Mouse (Mus musculus) myocyte (in vitro differentiated cells): ENCODE measurements around the gene Ptpro. TPM values are rescaled to one million over a fixed set of nuclear protein-coding genes. Genes with fewer than 3 reads are reported as not detected.

Experiments
- H3K27me3 ChIP-seq: one replicate; pipeline ENCODE4 v1.6.1; 2011; ENCODE audit not compliant: control insufficient read depth, insufficient read depth, insufficient read length
- H3K36me3 ChIP-seq: one replicate; pipeline ENCODE4 v1.6.1; 2011; ENCODE audit not compliant: control insufficient read depth, insufficient read depth
- H3K4me2 ChIP-seq: one replicate; pipeline ENCODE4 v1.6.1; 2011; ENCODE audit warnings: low read depth, control low read depth
- H3K4me3 ChIP-seq: one replicate; pipeline ENCODE4 v1.5.1; 2011; ENCODE audit warnings: mild to moderate bottlenecking, control low read depth, moderate library complexity
- H3K79me2 ChIP-seq: one replicate; pipeline ENCODE4 v1.6.1; 2011; ENCODE audit not compliant: control insufficient read depth, insufficient read depth
- H3ac ChIP-seq: one replicate; pipeline ENCODE4 v1.6.1; 2011; ENCODE audit not compliant: control insufficient read depth, insufficient read length
- CEBPB ChIP-seq: IDR thresholded peaks from 2 replicates; pipeline ENCODE4 v1.6.1; 2011; ENCODE audit warnings: mild to moderate bottlenecking, moderate library complexity; ENCODE audit not compliant: poor library complexity, insufficient read depth, severe bottlenecking
- E2F4 ChIP-seq: IDR thresholded peaks from one replicate; pipeline ENCODE4 v1.6.1; 2011; ENCODE audit warnings: mild to moderate bottlenecking, control low read depth, moderate library complexity; ENCODE audit not compliant: insufficient read depth
- MAX ChIP-seq: IDR thresholded peaks from one replicate; pipeline ENCODE4 v1.6.1; 2011; ENCODE audit warnings: low read depth, mild to moderate bottlenecking, control low read depth
- MYOD1 ChIP-seq, 3 experiments: IDR thresholded peaks; one replicate each; pipeline ENCODE4 v1.6.1; 2011; ENCODE audit warnings: control low read depth in 2 of 3, low read depth in 2 of 3, mild to moderate bottlenecking in 2 of 3, moderate library complexity in 1 of 3; ENCODE audit not compliant: insufficient read length in 2 of 3, control insufficient read depth in 1 of 3
- MYOG ChIP-seq, 3 experiments: IDR thresholded peaks; one replicate each; pipeline ENCODE4 v1.6.1; 2011; ENCODE audit warnings: control low read depth in 2 of 3, low read depth in 2 of 3, mild to moderate bottlenecking in 2 of 3; ENCODE audit not compliant: insufficient read length in 2 of 3, control insufficient read depth in 1 of 3, insufficient read depth in 1 of 3
- POLR2A ChIP-seq: IDR thresholded peaks from one replicate; pipeline ENCODE4 v1.6.1; 2011; ENCODE audit warnings: low read depth, mild to moderate bottlenecking, control low read depth, moderate library complexity; ENCODE audit not compliant: insufficient read length
- POLR2AphosphoS2 ChIP-seq: IDR thresholded peaks from one replicate; pipeline ENCODE4 v1.6.1; 2011; ENCODE audit warnings: low read depth, control low read depth; ENCODE audit not compliant: insufficient read length
- REST ChIP-seq: IDR thresholded peaks from one replicate; pipeline ENCODE4 v1.6.1; 2011; ENCODE audit warnings: mild to moderate bottlenecking, control low read depth, moderate library complexity; ENCODE audit not compliant: insufficient read depth, insufficient read length
- SRF ChIP-seq: IDR thresholded peaks from one replicate; pipeline ENCODE4 v1.6.1; 2011; ENCODE audit warnings: low read depth; ENCODE audit not compliant: control insufficient read depth, insufficient read length
- TCF12 ChIP-seq: IDR thresholded peaks from one replicate; pipeline ENCODE4 v1.6.1; 2011; ENCODE audit warnings: mild to moderate bottlenecking, control low read depth; ENCODE audit not compliant: poor library complexity, insufficient read depth, severe bottlenecking
- TCF3 ChIP-seq: IDR thresholded peaks from one replicate; pipeline ENCODE4 v1.6.1; 2011; ENCODE audit warnings: low read depth, control low read depth; ENCODE audit not compliant: insufficient read length
- USF1 ChIP-seq: IDR thresholded peaks from one replicate; pipeline ENCODE4 v1.6.1; 2011; ENCODE audit warnings: low read depth, mild to moderate bottlenecking, control low read depth, moderate library complexity
- polyA plus RNA-seq: library from polyadenylated mRNA; unstranded; fragments of >200 nt; fragmentation: generic; extraction: Trizol; gene quantifications from one replicate; pipeline ENCODE4 v1.2.1, GENCODE M21; 2012; ENCODE audit warnings: missing spikeins

Gene Ptpro
- polyA plus RNA-seq, 1 experiment, result not detected

DNA sequence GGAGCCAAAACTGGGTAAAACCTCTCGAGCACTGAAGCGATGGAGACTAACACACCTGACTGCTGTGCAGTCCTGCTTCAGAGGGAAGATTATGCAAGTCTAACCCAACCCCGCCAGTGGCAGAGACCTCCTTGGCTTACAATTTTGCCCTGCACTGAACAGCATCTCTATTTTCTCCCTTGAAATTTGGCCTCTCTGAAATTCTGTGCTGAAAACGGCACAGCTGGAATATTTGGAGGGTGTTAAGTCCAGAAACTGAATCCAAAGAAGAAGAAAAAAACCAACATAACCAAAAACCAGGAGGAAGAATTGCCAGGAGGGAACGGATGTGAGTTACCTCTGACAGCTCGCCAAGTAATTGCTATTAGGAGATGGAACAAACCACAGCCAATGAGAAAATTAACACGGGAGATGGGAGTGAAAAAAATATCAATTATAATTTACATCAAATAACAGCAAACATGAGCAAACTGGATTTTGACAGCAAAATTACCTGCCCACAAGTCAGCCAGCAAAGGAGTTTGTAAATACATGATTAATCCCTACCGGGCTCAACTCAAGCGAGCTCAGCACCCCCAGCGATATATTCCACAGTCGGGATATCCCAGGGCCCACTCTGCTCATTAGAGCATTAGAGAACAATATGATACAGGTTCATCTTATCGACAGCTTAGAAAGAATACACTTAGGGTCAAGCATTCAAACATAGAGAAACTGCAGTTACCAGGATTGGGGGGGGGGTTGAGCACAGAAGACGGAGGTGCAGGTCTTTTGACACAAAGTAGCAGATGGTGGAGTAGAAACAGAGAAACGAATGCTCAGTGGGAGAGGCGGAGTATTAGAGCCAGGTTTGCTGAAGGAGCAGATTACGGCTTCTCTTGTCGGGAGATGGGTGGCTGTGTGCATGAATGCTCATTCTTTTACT is 241.4 kb downstream of the Ptpro start:
- H3K36me3 ChIP-seq, result peaks cover 8% of the 10 kb centered on the region

DNA sequence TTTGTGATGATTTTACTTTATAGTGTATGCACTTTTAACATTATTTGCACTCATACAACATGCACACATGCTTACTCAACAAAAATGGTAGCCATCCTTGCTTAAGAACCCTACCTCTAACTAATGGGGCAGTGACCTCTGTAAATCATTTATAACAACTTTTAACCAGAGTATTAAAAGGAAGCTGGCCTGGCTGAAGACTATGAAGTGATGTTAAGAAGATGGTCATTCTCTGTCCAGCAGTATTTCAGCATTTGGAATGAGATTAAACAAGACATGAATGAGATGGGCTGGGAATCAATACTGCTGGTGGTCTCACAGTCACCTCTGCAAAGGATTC is 242.0 kb downstream of the Ptpro start:
- H3ac ChIP-seq, result no peak overlapping the region
- H3K36me3 ChIP-seq, result peaks cover 8% of the 10 kb centered on the region
- no peaks in the 10 kb centered on the region for H3K27me3 ChIP-seq
- no peak overlapping the region for H3K4me3 ChIP-seq
- TF ChIP-seq MAX (no peak), MYOG (IDR thresholded peaks at IDR 0.05; ENCODE audit: control insufficient read depth in 1 of 3, insufficient read depth in 1 of 3, insufficient read length in 2 of 3, low read depth in 2 of 3) (no peak), POLR2AphosphoS2 (no peak), TCF3 (no peak), REST (no peak), CEBPB (no peak), SRF (no peak), POLR2A (no peak), E2F4 (no peak), MYOD1 (IDR thresholded peaks at IDR 0.05; ENCODE audit: control insufficient read depth in 1 of 3, insufficient read length in 2 of 3, low read depth in 2 of 3) (no peak), USF1 (no peak), TCF12 (no peak)
- H3K4me2 ChIP-seq, result no peak overlapping the region
- H3K79me2 ChIP-seq, result no peaks in the 10 kb centered on the region

More for the DNA sequence above, 241.4 kb downstream of the Ptpro start:
- no peak overlapping the region for H3ac ChIP-seq
- no peak overlapping the region for H3K4me3 ChIP-seq
- TF ChIP-seq TCF12, result no peak
- no peak for TF ChIP-seq MYOD1 (IDR thresholded peaks at IDR 0.05; ENCODE audit: control insufficient read depth in 1 of 3, insufficient read length in 2 of 3, low read depth in 2 of 3)
- TF ChIP-seq MAX, result no peak
- no peak for TF ChIP-seq REST
- TF ChIP-seq CEBPB, result no peak
- TF ChIP-seq USF1, result no peak
- TF ChIP-seq E2F4, result no peak
- TF ChIP-seq TCF3, result no peak
- no peak for TF ChIP-seq SRF
- TF ChIP-seq MYOG (IDR thresholded peaks at IDR 0.05; ENCODE audit: control insufficient read depth in 1 of 3, insufficient read depth in 1 of 3, insufficient read length in 2 of 3, low read depth in 2 of 3), result no peak
- TF ChIP-seq POLR2A, result no peak
- TF ChIP-seq POLR2AphosphoS2, result no peak
- H3K4me2 ChIP-seq, result no peak overlapping the region
- H3K79me2 ChIP-seq, result no peaks in the 10 kb centered on the region
- no peaks in the 10 kb centered on the region for H3K27me3 ChIP-seq

DNA sequence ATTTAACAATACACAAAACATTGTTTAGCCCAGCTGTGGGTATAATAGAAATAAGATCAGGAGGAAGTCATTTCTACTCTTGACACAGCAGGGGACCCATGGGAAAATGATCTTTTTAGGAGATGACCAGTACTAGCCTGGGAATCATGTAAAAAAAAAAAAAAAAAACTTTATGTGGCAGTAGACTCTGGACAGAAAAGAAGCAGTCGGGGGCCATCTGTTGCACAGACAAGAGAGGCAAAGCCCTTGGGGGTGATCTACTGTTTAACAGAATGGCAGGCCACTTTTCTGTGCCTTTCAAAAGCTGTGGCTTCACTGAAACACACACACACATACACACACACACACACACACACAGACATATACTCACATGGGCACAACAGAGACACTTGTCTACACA is 242.7 kb downstream of the Ptpro start:
- no peak overlapping the region for H3K4me2 ChIP-seq
- no peaks in the 10 kb centered on the region for H3K79me2 ChIP-seq
- no peaks in the 10 kb centered on the region for H3K27me3 ChIP-seq
- H3K36me3 ChIP-seq, result peaks cover 11% of the 10 kb centered on the region
- no peak for TF ChIP-seq E2F4
- TF ChIP-seq MYOG (IDR thresholded peaks at IDR 0.05; ENCODE audit: control insufficient read depth in 1 of 3, insufficient read depth in 1 of 3, insufficient read length in 2 of 3, low read depth in 2 of 3), result no peak
- no peak for TF ChIP-seq USF1
- TF ChIP-seq POLR2A, result no peak
- TF ChIP-seq TCF12, result no peak
- TF ChIP-seq REST, result no peak
- TF ChIP-seq POLR2AphosphoS2, result no peak
- no peak for TF ChIP-seq CEBPB
- TF ChIP-seq MYOD1 (IDR thresholded peaks at IDR 0.05; ENCODE audit: control insufficient read depth in 1 of 3, insufficient read length in 2 of 3, low read depth in 2 of 3), result no peak
- no peak for TF ChIP-seq SRF
- TF ChIP-seq TCF3, result no peak
- no peak for TF ChIP-seq MAX
- H3ac ChIP-seq, result no peak overlapping the region
- H3K4me3 ChIP-seq, result no peak overlapping the region

DNA sequence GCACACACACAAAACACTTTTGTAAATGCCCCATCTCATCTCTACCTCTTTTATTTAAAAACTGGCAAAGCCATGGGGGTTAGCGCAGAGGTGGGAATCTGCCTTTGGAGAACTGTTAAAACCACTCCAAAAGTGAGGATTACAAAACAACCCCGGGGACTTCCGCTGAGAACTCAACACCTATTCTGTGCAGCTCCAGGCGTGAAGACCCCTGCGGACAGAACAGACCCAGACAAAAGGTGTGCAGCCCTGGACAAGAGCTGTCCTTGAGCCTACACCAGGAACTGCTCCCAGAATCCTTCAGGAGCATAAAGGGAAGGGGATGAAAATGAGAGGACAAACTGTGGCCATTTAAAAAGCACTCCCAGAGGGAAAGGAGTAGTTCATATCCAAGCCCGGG is 243.1 kb downstream of the Ptpro start:
- Histone ChIP-seq H3K36me3 (peaks cover 15% of the 10 kb centered on the region), H3K4me3 (no peak overlapping the region), H3ac (no peak overlapping the region), H3K4me2 (no peak overlapping the region), H3K79me2 (no peaks in the 10 kb centered on the region), H3K27me3 (no peaks in the 10 kb centered on the region)
- TF ChIP-seq TCF12, result no peak
- no peak for TF ChIP-seq TCF3
- no peak for TF ChIP-seq POLR2A
- TF ChIP-seq POLR2AphosphoS2, result no peak
- no peak for TF ChIP-seq MAX
- no peak for TF ChIP-seq CEBPB
- no peak for TF ChIP-seq SRF
- no peak for TF ChIP-seq REST
